Mouse (Mus musculus): ENCODE measurements around the gene Tmem88b.

DNA sequence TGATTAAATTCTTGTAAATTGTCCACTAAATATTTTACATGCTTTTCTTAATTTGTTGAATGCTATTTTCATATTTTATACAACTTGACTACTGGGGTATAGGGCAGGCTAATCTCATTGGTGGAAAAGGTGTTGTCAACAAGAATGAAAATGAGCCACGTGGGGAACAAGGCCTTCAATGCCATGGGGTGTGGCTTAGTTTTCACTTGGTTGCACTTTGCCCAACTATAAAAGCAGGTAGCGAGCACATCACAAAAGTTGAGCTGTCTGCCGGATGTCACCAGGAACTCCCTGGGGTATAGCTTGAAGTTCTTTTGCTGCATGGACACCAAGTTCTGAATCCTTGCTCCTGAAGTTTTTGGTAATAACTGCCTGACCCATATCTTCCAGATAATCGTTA, 31.9 kb upstream of the Tmem88b start:
- TF ChIP-seq CTCF (IDR thresholded peaks at IDR 0.05; ENCODE audit: low read depth, low read length) (no peak), POLR2A (IDR thresholded peaks at IDR 0.05; ENCODE audit: extremely low read depth, insufficient read depth, low read length) (no peak)

Measured in liver, adult 2 months (tissue).